Mouse (Mus musculus) MEL (cell line): ENCODE results near the gene Cbln3. TPM values are rescaled to one million over a fixed set of nuclear protein-coding genes. Genes with fewer than 3 reads are reported as not detected.

ENCODE experiments used
- DNase-seq: peaks from one replicate; pipeline ENCODE4 v3.0.0; 2011; ENCODE audit warnings: low read depth, low spot score
- H3K27ac ChIP-seq: 2 replicates; pipeline ENCODE4 v1.5.1; 2012; ENCODE audit warnings: low read depth, mild to moderate bottlenecking, control low read depth, low read length, moderate library complexity; ENCODE audit not compliant: control insufficient read depth
- H3K27me3 ChIP-seq, 2 experiments: fragments of 150-350 bp in 1 of 2; sonication (generic) in 1 of 2; 2 replicates each; pipeline ENCODE4 v1.6.1; 2012; ENCODE audit warnings: low read length in 2 of 2, mild to moderate bottlenecking in 2 of 2, improper control_type of control experiment in 1 of 2, moderate library complexity in 1 of 2; ENCODE audit not compliant: insufficient read depth in 2 of 2, control insufficient read depth in 1 of 2
- H3K36me3 ChIP-seq, 2 experiments: 2 replicates each; pipeline ENCODE4 v1.6.1; 2012 to 2014; ENCODE audit warnings: low read length in 2 of 2, improper control_type of control experiment in 1 of 2, inconsistent platforms in 1 of 2, mild to moderate bottlenecking in 1 of 2; ENCODE audit not compliant: insufficient read depth in 2 of 2, control insufficient read depth in 1 of 2
- H3K4me1 ChIP-seq, 2 experiments: fragments of 150-350 bp in 1 of 2; sonication (generic) in 1 of 2; 2 replicates each; pipeline ENCODE4 v1.6.1; 2012; ENCODE audit warnings: low read length in 2 of 2, improper control_type of control experiment in 1 of 2, mild to moderate bottlenecking in 1 of 2; ENCODE audit not compliant: insufficient read depth in 2 of 2, control insufficient read depth in 1 of 2
- H3K4me3 ChIP-seq, 2 experiments: fragments of 150-350 bp in 1 of 2; sonication (generic) in 1 of 2; 2 replicates each; pipeline ENCODE4 v1.5.1; 2012; ENCODE audit warnings: low read depth in 2 of 2, low read length in 2 of 2, mild to moderate bottlenecking in 2 of 2, moderate library complexity in 2 of 2, control low read depth in 1 of 2, improper control_type of control experiment in 1 of 2; ENCODE audit not compliant: control insufficient read depth in 1 of 2, insufficient read depth in 1 of 2
- H3K79me2 ChIP-seq: 2 replicates; pipeline ENCODE4 v1.6.1; 2012; ENCODE audit warnings: mild to moderate bottlenecking, low read length, moderate library complexity; ENCODE audit not compliant: control insufficient read depth, poor library complexity, insufficient read depth
- H3K9ac ChIP-seq: 2 replicates; pipeline ENCODE4 v1.6.1; 2012; ENCODE audit warnings: low read depth, mild to moderate bottlenecking, control low read depth, low read length, moderate library complexity; ENCODE audit not compliant: control insufficient read depth, poor library complexity, severe bottlenecking
- H3K9me3 ChIP-seq: fragments of 150-350 bp; sonication (generic); replicated peaks from 2 replicates; pipeline ENCODE4 v1.6.1; 2012; ENCODE audit warnings: mild to moderate bottlenecking, low read length, improper control_type of control experiment, moderate library complexity; ENCODE audit not compliant: insufficient read depth
- BHLHE40 ChIP-seq: IDR thresholded peaks from 2 replicates; pipeline ENCODE4 v1.6.1; 2012; ENCODE audit warnings: low read depth, mild to moderate bottlenecking, inconsistent platforms, low read length, improper control_type of control experiment, borderline replicate concordance
- CHD1 ChIP-seq: IDR thresholded peaks from 2 replicates; pipeline ENCODE4 v1.6.1; 2012; ENCODE audit warnings: low read depth, mild to moderate bottlenecking, inconsistent platforms, low read length, improper control_type of control experiment
- CTCF ChIP-seq, 3 experiments: IDR thresholded peaks in 2 of 3; conservative IDR thresholded peaks in 1 of 3; 2 replicates each; pipeline ENCODE4 v1.5.1; 2011 to 2012; ENCODE audit warnings: low read length in 3 of 3, low read depth in 2 of 3, mild to moderate bottlenecking in 2 of 3, improper control_type of control experiment in 1 of 3, inconsistent platforms in 1 of 3, mixed read lengths in 1 of 3, moderate library complexity in 1 of 3; ENCODE audit not compliant: control insufficient read depth in 1 of 3, insufficient read depth in 1 of 3, poor library complexity in 1 of 3, severe bottlenecking in 1 of 3
- E2F4 ChIP-seq: IDR thresholded peaks from 2 replicates; pipeline ENCODE4 v1.6.1; 2011; ENCODE audit warnings: low read depth, low read length, improper control_type of control experiment, borderline replicate concordance
- ELF1 ChIP-seq: IDR thresholded peaks from 2 replicates; pipeline ENCODE4 v1.6.1; 2014; ENCODE audit warnings: low read depth, mild to moderate bottlenecking, inconsistent platforms, low read length, improper control_type of control experiment, moderate library complexity
- GABPA ChIP-seq: IDR thresholded peaks from 2 replicates; pipeline ENCODE4 v1.6.1; 2012; ENCODE audit warnings: low read depth, mild to moderate bottlenecking, inconsistent platforms, low read length, improper control_type of control experiment, moderate library complexity
- GATA1 ChIP-seq: IDR thresholded peaks from 2 replicates; pipeline ENCODE4 v1.6.1; 2011; ENCODE audit warnings: low read depth, low read length, improper control_type of control experiment
- HCFC1 ChIP-seq: IDR thresholded peaks from 2 replicates; pipeline ENCODE4 v1.6.1; 2012; ENCODE audit warnings: low read depth, mild to moderate bottlenecking, inconsistent platforms, low read length, improper control_type of control experiment, moderate library complexity
- JUND ChIP-seq: IDR thresholded peaks from 2 replicates; pipeline ENCODE4 v1.6.1; 2011; ENCODE audit warnings: low read depth, mild to moderate bottlenecking, improper control_type of control experiment, low read length
- MAFK ChIP-seq: IDR thresholded peaks from 2 replicates; pipeline ENCODE4 v1.6.1; 2011; ENCODE audit warnings: low read depth, mild to moderate bottlenecking, low read length, improper control_type of control experiment, borderline replicate concordance
- MYB ChIP-seq: IDR thresholded peaks from 2 replicates; pipeline ENCODE4 v1.6.1; 2011; ENCODE audit warnings: mild to moderate bottlenecking, low read depth, low read length, improper control_type of control experiment
- NELFE ChIP-seq: IDR thresholded peaks from 2 replicates; pipeline ENCODE4 v1.6.1; 2011; ENCODE audit warnings: low read depth, low read length, improper control_type of control experiment
- RAD21 ChIP-seq: IDR thresholded peaks from 2 replicates; pipeline ENCODE4 v1.6.1; 2011; ENCODE audit warnings: mild to moderate bottlenecking, low read depth, low read length, improper control_type of control experiment
- RCOR1 ChIP-seq: IDR thresholded peaks from 2 replicates; pipeline ENCODE4 v1.6.1; 2012; ENCODE audit warnings: low read depth, mild to moderate bottlenecking, inconsistent platforms, low read length, improper control_type of control experiment
- SIN3A ChIP-seq: IDR thresholded peaks from 2 replicates; pipeline ENCODE4 v1.6.1; 2012; ENCODE audit warnings: low read length, improper control_type of control experiment, inconsistent platforms
- SMC3 ChIP-seq: IDR thresholded peaks from 2 replicates; pipeline ENCODE4 v1.6.1; 2011; ENCODE audit warnings: low read depth, low read length, improper control_type of control experiment
- USF1 ChIP-seq: IDR thresholded peaks from 2 replicates; pipeline ENCODE4 v1.6.1; 2014; ENCODE audit warnings: low read depth, mild to moderate bottlenecking, inconsistent platforms, low read length, improper control_type of control experiment, moderate library complexity
- ZC3H11A ChIP-seq: IDR thresholded peaks from 2 replicates; pipeline ENCODE4 v1.6.1; 2012; ENCODE audit warnings: low read depth, mild to moderate bottlenecking, inconsistent platforms, low read length, improper control_type of control experiment
- ZKSCAN1 ChIP-seq: IDR thresholded peaks from 2 replicates; pipeline ENCODE4 v1.6.1; 2012; ENCODE audit warnings: low read depth, mild to moderate bottlenecking, inconsistent platforms, low read length, improper control_type of control experiment, moderate library complexity
- polyA plus RNA-seq, 2 experiments: library from polyadenylated mRNA; stranded (reverse) in 1 of 2; unstranded in 1 of 2; fragments of >175 nt in 1 of 2; fragments of >200 nt in 1 of 2; gene quantifications; 2 replicates each; pipeline versions ENCODE4 v1.2.1 to v1.2.4; 2012; ENCODE audit warnings: low replicate concordance in 2 of 2, low read depth in 1 of 2; ENCODE audit not compliant: insufficient read length in 2 of 2, insufficient read depth in 1 of 2, missing spikeins in 1 of 2
- total RNA-seq: library from RNA; depleted of rRNA; stranded (reverse); fragments of 300-350 nt; gene quantifications from 2 replicates; pipeline ENCODE4 v1.2.3, GENCODE M21; 2012

Gene Cbln3
- total and polyA plus RNA-seq, 3 experiments = 0.19 TPM; not detected in 2

DNA sequence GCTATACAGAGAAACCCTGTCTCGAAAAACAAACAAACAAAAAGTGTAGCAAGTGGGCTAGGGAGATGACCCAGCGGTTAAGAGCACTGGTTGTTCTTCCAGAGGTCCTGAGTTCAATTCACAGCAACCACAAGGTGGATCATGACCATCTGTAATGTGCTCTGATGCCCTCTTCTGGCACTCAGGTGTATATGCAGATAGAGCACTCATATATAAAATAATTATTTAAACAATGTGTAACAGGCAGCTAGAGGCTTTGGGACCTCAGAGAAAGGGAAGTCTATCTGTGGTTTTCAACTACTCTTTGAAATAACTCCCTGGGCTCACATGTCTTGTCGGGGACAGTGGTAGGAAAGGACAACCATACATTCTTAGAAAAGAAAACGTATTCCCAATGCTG lies 45.5 kb downstream of the Cbln3 start:
- no peak overlapping the region for H3K4me3 ChIP-seq
- H3K9me3 ChIP-seq = no peaks in the 10 kb centered on the region
- H3K4me1 ChIP-seq = no peaks in the 10 kb centered on the region
- TF ChIP-seq GATA1 = no peak
- no peak for TF ChIP-seq MAFK
- TF ChIP-seq CHD1 = no peak
- TF ChIP-seq CTCF (IDR thresholded peaks at IDR 0.05 in 2 of 3, conservative IDR thresholded peaks at IDR 0.05 in 1 of 3; ENCODE audit: control insufficient read depth in 1 of 3, insufficient read depth in 1 of 3, low read depth in 2 of 3, low read length in 3 of 3, poor library complexity in 1 of 3, severe bottlenecking in 1 of 3) = peak; percentile 32 to 45 (median 32)
- TF ChIP-seq ELF1 = no peak
- no peak for TF ChIP-seq ZKSCAN1
- TF ChIP-seq HCFC1 = no peak
- peak; percentile 26 for TF ChIP-seq RAD21
- TF ChIP-seq GABPA = no peak
- TF ChIP-seq MYB = no peak
- no peak for TF ChIP-seq RCOR1
- no peak for TF ChIP-seq NELFE
- TF ChIP-seq ZC3H11A = no peak
- TF ChIP-seq SMC3 = peak; percentile 51
- no peak for TF ChIP-seq E2F4
- TF ChIP-seq USF1 = no peak
- TF ChIP-seq JUND = no peak
- DNase-seq = peak; percentile 56
- H3K27me3 ChIP-seq = peaks cover 0 to 3% of the 10 kb centered on the region in 2 experiments; a peak in 1 of 4 replicates
- H3K79me2 ChIP-seq = no peaks in the 10 kb centered on the region
- H3K9ac ChIP-seq = no peak overlapping the region
- no peak overlapping the region for H3K27ac ChIP-seq
- H3K36me3 ChIP-seq = no peaks in the 10 kb centered on the region

- no peak for DNase-seq
- TF ChIP-seq SIN3A = no peak
- TF ChIP-seq BHLHE40 = no peak
- H3K27ac ChIP-seq = no peak overlapping the region
- H3K36me3 ChIP-seq = no peaks in the 10 kb centered on the region
- H3K27me3 ChIP-seq = peaks cover 0 to 3% of the 10 kb centered on the region in 2 experiments; a peak in 1 of 4 replicates
- no peaks in the 10 kb centered on the region for H3K9me3 ChIP-seq
- no peak overlapping the region for H3K4me3 ChIP-seq
- H3K4me1 ChIP-seq = no peaks in the 10 kb centered on the region
- H3K79me2 ChIP-seq = no peaks in the 10 kb centered on the region
- no peak overlapping the region for H3K9ac ChIP-seq
These were observed 45.9 kb downstream of the Cbln3 start for GRCm38 (mm10) chr14:55838312-55838711.
